Mouse (Mus musculus) cerebral cortex, adult 2 months (tissue): ENCODE measurements around the gene Adcy6.

Experiments
- WGBS: fragments of 180-500 bp; shearing (Covaris S2); methylation state at CpG from one replicate; pipeline ENCODE4 v1.1.7; 2018; 5-methylcytosine and 5-hydroxymethylcytosine counted together

The Adcy6 gene

GRCm38 (mm10) chr15:98567278-98568134, 42.4 kb downstream of the Adcy6 start:
- under 1% methylated on average over 88 of the region's 88 CpGs for WGBS

DNA sequence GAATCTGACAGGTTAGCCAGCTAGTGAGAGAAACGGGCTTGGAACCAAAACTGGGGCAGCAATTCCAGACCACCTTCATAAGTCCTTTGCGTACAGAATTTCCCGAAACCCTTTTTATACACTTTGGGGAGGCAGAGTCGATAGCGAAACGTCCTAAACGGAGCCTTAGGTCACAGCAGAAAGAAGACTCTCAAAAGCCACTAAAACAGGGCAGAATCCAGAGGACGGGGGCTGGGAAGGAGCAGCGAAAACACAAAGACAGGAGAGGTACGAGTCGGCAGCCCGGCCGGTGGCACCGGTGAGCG, 43.0 kb downstream of the Adcy6 start:
- under 1% methylated on average over 15 of the region's 15 CpGs for WGBS

GRCm38 (mm10) chr15:98557186-98557585, 52.7 kb downstream of the Adcy6 start:
- 85% methylated on average over 5 of the region's 5 CpGs for WGBS

GRCm38 (mm10) chr15:98555881-98556280, 54.0 kb downstream of the Adcy6 start:
- WGBS, result 78% methylated on average over 4 of the region's 4 CpGs

- 78% methylated on average over 2 of the region's 2 CpGs for WGBS
These were observed 57.1 kb downstream of the Adcy6 start for GRCm38 (mm10) chr15:98552758-98553157.

- 92% methylated on average over 5 of the region's 5 CpGs for WGBS
These were observed 63.0 kb downstream of the Adcy6 start for GRCm38 (mm10) chr15:98546843-98547242.

GRCm38 (mm10) chr15:98545151-98545550, 64.7 kb downstream of the Adcy6 start:
- 95% methylated on average over 3 of the region's 3 CpGs for WGBS

- 78% methylated on average over 4 of the region's 4 CpGs for WGBS
These were observed 66.5 kb downstream of the Adcy6 start for GRCm38 (mm10) chr15:98543341-98543740.

GRCm38 (mm10) chr15:98541064-98541463, 68.8 kb downstream of the Adcy6 start:
- 69% methylated on average over 6 of the region's 6 CpGs for WGBS
